Mouse (Mus musculus) neutrophil, adult 5-6 weeks (primary cell): ENCODE measurements around the gene Tomm6. TPM values are rescaled to one million over a fixed set of nuclear protein-coding genes. Genes with fewer than 3 reads are reported as not detected.
A peak's percentile ranks its signal among the peaks of the same experiment; 100 is the strongest.

Source experiments
- ATAC-seq: fragments of 151-379, 151-347 bp; 2 replicates; pipeline ENCODE4 v1.8.0; 2017; ENCODE audit warnings: mild to moderate bottlenecking, moderate TSS enrichment; ENCODE audit not compliant: insufficient number of reproducible peaks, poor library complexity, low FRiP score, severe bottlenecking; ENCODE audit errors: extremely low read depth
- total RNA-seq: library from RNA; stranded (forward); fragments of 200-1000 nt; gene quantifications from 2 replicates; pipeline ENCODE4 v1.2.3, GENCODE M21; 2017

The Tomm6 gene
- total RNA-seq, 1 experiment from 2014 or later, result 21.2 TPM

GRCm38 (mm10) chr17:47698156-47698555 is 10.0 kb upstream of the Tomm6 start:
- ATAC-seq, result no peak

DNA sequence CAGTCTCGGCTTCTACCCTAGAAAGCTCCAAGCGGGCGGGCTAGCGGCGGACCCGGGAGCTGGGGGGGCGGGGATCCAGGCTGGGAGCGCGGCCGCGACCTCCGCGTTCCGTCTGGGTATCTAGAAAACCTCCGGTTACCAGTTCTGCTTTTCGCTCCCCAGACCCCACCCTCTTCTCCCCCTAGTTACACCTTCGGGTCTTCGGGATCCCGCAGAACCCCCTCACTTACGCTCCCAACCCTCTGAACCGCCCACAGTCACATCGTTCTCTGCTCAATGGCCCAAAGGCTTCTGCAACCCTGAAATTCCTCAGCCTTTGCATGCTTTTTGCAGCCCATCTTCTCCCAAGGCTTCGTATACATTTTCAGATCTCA is 7.1 kb upstream of the Tomm6 start:
- ATAC-seq, result no peak

- ATAC-seq, result peak; percentile 87
These were observed 6.5 kb upstream of the Tomm6 start, which contains the start of gene Prickle4 for GRCm38 (mm10) chr17:47694503-47695336. TSS of gene Prickle4 (minus strand) at chr17:47694736.

DNA sequence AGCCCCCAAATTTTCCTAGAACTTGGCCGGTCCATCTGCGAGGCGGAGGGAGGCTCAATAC is 6.1 kb upstream of the Tomm6 start, which contains the start of gene Gm21981:
Gene Gm21981, minus strand, starts transcription at position 14 of the 61 bp plus-strand sequence.
- no peak for ATAC-seq

GRCm38 (mm10) chr17:47693671-47694441 is 5.7 kb upstream of the Tomm6 start:
- no peak for ATAC-seq

DNA sequence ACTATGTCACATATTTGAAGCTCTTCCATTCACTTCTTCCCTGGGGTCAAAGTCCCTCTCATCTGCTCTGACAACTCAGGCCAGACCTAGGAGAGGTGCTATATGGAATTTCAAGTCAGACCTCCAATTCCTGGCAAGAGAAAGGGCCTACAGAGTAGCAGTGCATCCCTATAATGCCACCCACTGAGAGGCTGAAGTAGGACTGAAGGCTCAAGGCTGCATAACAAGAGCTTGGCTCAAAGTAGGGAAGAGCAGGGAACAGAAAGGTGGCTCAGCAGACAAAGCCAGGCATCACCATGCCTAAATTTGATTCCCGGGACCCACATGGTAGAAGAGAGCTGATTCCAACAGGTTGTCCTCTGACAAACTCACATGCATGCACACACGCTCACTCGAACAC is 3.5 kb upstream of the Tomm6 start:
- no peak for ATAC-seq

- no peak for ATAC-seq
These were observed 1.7 kb upstream of the Tomm6 start for GRCm38 (mm10) chr17:47689894-47690293.

- ATAC-seq, result no peak
These were observed 706 bp upstream of the Tomm6 start, which contains the start of gene Frs3 for GRCm38 (mm10) chr17:47688608-47689575. TSS of gene Frs3 (plus strand) at chr17:47689030.

DNA sequence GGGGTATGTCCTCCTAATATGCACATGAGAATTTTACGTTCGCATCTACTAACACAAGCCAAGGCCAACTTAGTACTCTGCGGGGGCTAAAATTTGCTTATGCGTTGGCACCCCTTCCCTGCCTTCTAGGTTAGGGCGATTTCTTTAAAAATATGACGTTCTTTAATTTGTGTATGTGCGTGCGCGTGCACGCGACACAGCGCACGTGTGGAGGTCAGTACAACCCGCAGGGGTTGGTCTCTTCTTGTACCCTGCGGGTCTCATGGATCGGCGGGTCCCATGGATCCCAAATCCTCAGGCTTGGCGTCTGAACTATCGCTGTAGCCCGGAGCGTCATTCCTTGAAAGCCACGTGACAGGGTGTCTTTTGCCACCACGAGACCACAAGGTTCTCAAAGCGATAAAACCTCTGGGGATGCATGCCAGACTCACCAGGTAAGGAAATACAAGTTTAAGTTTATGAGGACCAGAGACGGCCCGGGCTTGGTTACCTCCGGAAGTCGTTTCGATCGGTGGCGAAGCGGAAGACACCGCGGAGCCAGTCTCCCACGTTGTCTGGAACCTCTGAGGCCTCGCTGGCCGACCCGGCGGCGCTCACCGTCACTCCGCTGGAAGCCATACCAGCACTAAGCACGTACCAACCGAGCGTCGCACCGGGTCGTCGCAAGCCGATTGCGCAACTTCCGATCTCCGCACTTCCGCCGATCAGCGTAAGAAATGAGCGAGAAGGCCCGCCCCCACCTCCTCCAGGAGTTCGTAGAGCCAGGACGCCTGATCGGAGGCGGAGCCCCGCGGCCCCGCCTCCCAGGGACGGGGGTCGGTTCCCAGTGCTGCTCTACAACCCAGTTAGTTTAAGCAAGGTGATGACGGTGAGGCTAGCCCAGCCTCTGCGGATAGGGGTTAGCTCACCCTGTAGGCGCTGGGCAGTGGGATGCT is 510 bp downstream of the Tomm6 start:
- ATAC-seq, result peak; percentile 91

DNA sequence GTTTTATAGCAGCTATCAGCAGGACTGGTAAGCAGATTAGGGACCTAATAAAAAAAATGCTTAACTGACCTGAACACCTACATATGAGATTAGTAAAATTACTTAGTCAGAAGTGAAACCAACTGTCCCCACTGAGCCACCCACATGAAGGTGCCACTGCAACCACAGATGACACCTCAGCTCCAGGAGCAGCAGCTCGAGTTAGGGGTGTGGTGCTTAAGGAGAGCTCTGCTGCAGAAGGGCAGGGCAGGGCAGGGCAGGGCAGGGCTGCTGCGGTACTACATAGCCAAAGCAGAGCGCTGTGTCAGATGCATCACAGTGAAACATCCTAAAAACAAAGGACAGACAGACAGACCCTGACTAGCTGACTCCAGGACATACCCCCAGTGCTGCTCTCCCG is 5.3 kb downstream of the Tomm6 start:
- no peak for ATAC-seq

DNA sequence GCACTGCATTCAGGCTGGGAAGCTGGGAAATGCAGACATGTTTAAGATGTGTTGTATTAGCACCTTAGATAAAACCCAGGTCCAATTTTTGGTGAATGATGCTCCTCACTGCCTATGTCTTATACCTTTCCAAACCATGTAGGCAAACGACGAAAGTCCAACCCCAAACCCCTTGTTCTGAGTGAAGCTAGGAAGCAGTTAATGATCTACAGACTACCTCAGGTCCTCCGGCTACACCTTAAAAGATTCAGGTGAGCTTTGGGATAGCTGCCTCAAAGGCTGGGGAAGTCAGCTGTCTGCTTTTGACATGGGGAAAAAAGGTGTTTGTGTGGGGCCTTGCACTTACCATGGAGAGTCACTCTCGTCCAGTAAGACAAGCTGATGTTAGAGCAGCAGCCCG is 9.5 kb downstream of the Tomm6 start:
- ATAC-seq, result no peak

GRCm38 (mm10) chr17:47678238-47678637 is 9.9 kb downstream of the Tomm6 start:
- no peak for ATAC-seq

DNA sequence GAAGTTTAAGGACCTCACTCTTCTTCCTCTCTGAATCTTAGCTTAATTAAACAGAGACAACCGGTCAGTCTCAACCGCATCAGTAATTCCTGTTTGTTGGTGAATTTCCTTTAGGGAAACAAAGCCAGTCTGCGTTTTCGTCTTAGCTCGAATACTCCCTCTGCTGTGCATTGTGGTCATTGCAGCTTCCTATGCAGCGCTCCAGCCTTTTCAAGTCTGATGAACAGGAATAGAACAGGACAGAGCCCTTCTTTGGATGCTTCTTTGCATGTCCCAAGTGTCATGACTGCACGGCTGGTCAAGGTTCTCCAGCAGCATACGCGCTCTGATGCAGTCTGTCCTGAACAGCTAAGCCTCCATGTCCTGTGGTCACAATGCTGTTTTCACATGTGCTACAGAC is 11.6 kb downstream of the Tomm6 start:
- 0 out of 2 replicates have a peak, but pooled peaks have one; percentile 34 for ATAC-seq

DNA sequence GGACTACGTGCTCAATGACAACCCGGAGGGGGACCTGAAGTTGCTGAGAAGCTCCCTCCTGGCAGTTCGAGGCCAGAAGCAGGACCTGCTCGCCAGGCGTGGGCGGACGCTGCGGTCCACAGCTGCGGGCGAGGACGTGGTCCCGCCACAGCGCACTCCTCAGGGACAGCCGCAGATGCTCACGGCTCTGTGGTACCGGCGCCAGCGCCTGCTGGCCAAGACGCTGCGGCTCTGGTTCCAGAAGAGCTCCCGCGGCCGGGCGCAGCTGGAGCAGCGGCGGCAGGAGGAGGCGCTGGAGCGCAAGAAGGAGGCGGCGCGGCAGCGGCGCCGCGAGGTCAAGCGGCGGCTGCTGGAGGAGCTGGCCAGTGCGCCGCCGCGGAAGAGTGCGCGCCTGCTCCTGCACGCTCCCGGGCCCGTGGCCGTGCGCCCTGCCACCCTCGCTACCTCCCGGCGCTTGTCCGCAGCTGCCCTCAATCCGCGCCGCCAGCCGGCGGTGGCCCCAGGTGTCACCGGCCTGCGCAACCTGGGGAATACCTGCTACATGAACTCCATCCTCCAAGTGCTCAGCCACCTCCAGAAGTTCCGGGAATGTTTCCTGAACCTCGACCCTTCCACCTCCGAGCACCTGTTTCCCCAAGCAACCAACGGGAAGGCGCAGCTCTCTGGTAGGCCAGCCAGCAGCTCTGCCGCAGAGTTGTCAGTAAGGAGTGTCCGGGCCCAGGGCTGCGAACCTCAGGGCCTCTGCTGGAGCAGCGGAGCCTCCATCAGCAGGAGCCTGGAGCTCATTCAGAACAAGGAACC is 15.7 kb downstream of the Tomm6 start:
- no peak for ATAC-seq

GRCm38 (mm10) chr17:47671988-47672310 is 16.2 kb downstream of the Tomm6 start:
- ATAC-seq, result no peak

- no peak for ATAC-seq
These were observed 19.0 kb downstream of the Tomm6 start for GRCm38 (mm10) chr17:47669166-47669565.

- ATAC-seq, result no peak
These were observed 23.7 kb downstream of the Tomm6 start for GRCm38 (mm10) chr17:47664474-47664873.
